Mouse (Mus musculus): ENCODE data around the gene Itpkb. TPM values are rescaled to one million over a fixed set of nuclear protein-coding genes. Genes with fewer than 3 reads are reported as not detected.

The Itpkb gene
- polyA plus RNA-seq, 1 experiment from 2014 or later: 4.0 TPM

GRCm38 (mm10) chr1:180296088-180296487 is 34.2 kb upstream of the Itpkb start:
- Histone ChIP-seq H3K4me3 (ENCODE audit: low read length) (no peak overlapping the region), H3K9me3 (ENCODE audit: control insufficient read depth, low read length) (no peaks in the 10 kb centered on the region), H3K36me3 (ENCODE audit: control insufficient read depth, insufficient read depth, low read length) (no peaks in the 10 kb centered on the region), H3K27ac (ENCODE audit: low read depth, low read length) (no peak overlapping the region), H3K27me3 (replicated peaks; ENCODE audit: control insufficient read depth, insufficient read depth, low read length) (no peaks in the 10 kb centered on the region), H3K4me1 (ENCODE audit: control insufficient read depth, insufficient read depth, low read depth, low read length) (no peaks in the 10 kb centered on the region), H3K4me2 (ENCODE audit: low read length) (no peak overlapping the region), H3K9ac (ENCODE audit: low read depth, low read length) (no peak overlapping the region)
- 83% methylated on average over 9 of the region's 9 CpGs for WGBS
- ATAC-seq: no peak

GRCm38 (mm10) chr1:180299697-180300096 is 30.6 kb upstream of the Itpkb start:
- no peak overlapping the region for H3K4me3 ChIP-seq (ENCODE audit: low read length)
- no peaks in the 10 kb centered on the region for H3K9me3 ChIP-seq (ENCODE audit: control insufficient read depth, low read length)
- H3K4me2 ChIP-seq (ENCODE audit: low read length): no peak overlapping the region
- H3K27me3 ChIP-seq (replicated peaks; ENCODE audit: control insufficient read depth, insufficient read depth, low read length): no peaks in the 10 kb centered on the region
- WGBS: 92% methylated on average over 4 of the region's 4 CpGs
- no peaks in the 10 kb centered on the region for H3K4me1 ChIP-seq (ENCODE audit: control insufficient read depth, insufficient read depth, low read depth, low read length)
- no peak overlapping the region for H3K27ac ChIP-seq (ENCODE audit: low read depth, low read length)
- no peak for ATAC-seq
- H3K36me3 ChIP-seq (ENCODE audit: control insufficient read depth, insufficient read depth, low read length): no peaks in the 10 kb centered on the region
- H3K9ac ChIP-seq (ENCODE audit: low read depth, low read length): no peak overlapping the region

- WGBS: 89% methylated on average over 4 of the region's 4 CpGs
- Histone ChIP-seq H3K27ac (ENCODE audit: low read depth, low read length) (no peak overlapping the region), H3K27me3 (replicated peaks; ENCODE audit: control insufficient read depth, insufficient read depth, low read length) (no peaks in the 10 kb centered on the region), H3K36me3 (ENCODE audit: control insufficient read depth, insufficient read depth, low read length) (no peaks in the 10 kb centered on the region), H3K9me3 (ENCODE audit: control insufficient read depth, low read length) (no peaks in the 10 kb centered on the region), H3K4me3 (ENCODE audit: low read length) (no peak overlapping the region), H3K9ac (ENCODE audit: low read depth, low read length) (no peak overlapping the region), H3K4me1 (ENCODE audit: control insufficient read depth, insufficient read depth, low read depth, low read length) (no peaks in the 10 kb centered on the region), H3K4me2 (ENCODE audit: low read length) (no peak overlapping the region)
- ATAC-seq: no peak
Measured at GRCm38 (mm10) chr1:180300292-180300691, 30.0 kb upstream of the Itpkb start.

- no peak overlapping the region for H3K4me2 ChIP-seq (ENCODE audit: low read length)
- no peaks in the 10 kb centered on the region for H3K4me1 ChIP-seq (ENCODE audit: control insufficient read depth, insufficient read depth, low read depth, low read length)
- H3K4me3 ChIP-seq (ENCODE audit: low read length): no peak overlapping the region
- H3K27me3 ChIP-seq (replicated peaks; ENCODE audit: control insufficient read depth, insufficient read depth, low read length): no peaks in the 10 kb centered on the region
- no peak for ATAC-seq
- H3K36me3 ChIP-seq (ENCODE audit: control insufficient read depth, insufficient read depth, low read length): no peaks in the 10 kb centered on the region
- H3K9me3 ChIP-seq (ENCODE audit: control insufficient read depth, low read length): no peaks in the 10 kb centered on the region
- H3K27ac ChIP-seq (ENCODE audit: low read depth, low read length): no peak overlapping the region
- 52% methylated on average over 4 of the region's 4 CpGs for WGBS
- H3K9ac ChIP-seq (ENCODE audit: low read depth, low read length): no peak overlapping the region
Measured at GRCm38 (mm10) chr1:180300997-180301396, 29.3 kb upstream of the Itpkb start.

- H3K9ac ChIP-seq (ENCODE audit: low read depth, low read length): no peak overlapping the region
- no peaks in the 10 kb centered on the region for H3K4me1 ChIP-seq (ENCODE audit: control insufficient read depth, insufficient read depth, low read depth, low read length)
- no peak for ATAC-seq
- H3K27me3 ChIP-seq (replicated peaks; ENCODE audit: control insufficient read depth, insufficient read depth, low read length): no peaks in the 10 kb centered on the region
- 60% methylated on average over 12 of the region's 12 CpGs for WGBS
- no peaks in the 10 kb centered on the region for H3K9me3 ChIP-seq (ENCODE audit: control insufficient read depth, low read length)
- no peak overlapping the region for H3K4me2 ChIP-seq (ENCODE audit: low read length)
- no peak overlapping the region for H3K27ac ChIP-seq (ENCODE audit: low read depth, low read length)
- H3K4me3 ChIP-seq (ENCODE audit: low read length): no peak overlapping the region
- no peaks in the 10 kb centered on the region for H3K36me3 ChIP-seq (ENCODE audit: control insufficient read depth, insufficient read depth, low read length)
Measured at GRCm38 (mm10) chr1:180302253-180303120, 27.8 kb upstream of the Itpkb start.

GRCm38 (mm10) chr1:180303600-180303999 is 26.7 kb upstream of the Itpkb start:
- Histone ChIP-seq H3K9ac (ENCODE audit: low read depth, low read length) (no peak overlapping the region), H3K9me3 (ENCODE audit: control insufficient read depth, low read length) (no peaks in the 10 kb centered on the region), H3K27me3 (replicated peaks; ENCODE audit: control insufficient read depth, insufficient read depth, low read length) (no peaks in the 10 kb centered on the region), H3K4me1 (ENCODE audit: control insufficient read depth, insufficient read depth, low read depth, low read length) (no peaks in the 10 kb centered on the region), H3K36me3 (ENCODE audit: control insufficient read depth, insufficient read depth, low read length) (no peaks in the 10 kb centered on the region), H3K4me2 (ENCODE audit: low read length) (no peak overlapping the region), H3K4me3 (ENCODE audit: low read length) (no peak overlapping the region), H3K27ac (ENCODE audit: low read depth, low read length) (no peak overlapping the region)
- ATAC-seq: no peak
- WGBS: 36% methylated on average over 5 of the region's 5 CpGs

GRCm38 (mm10) chr1:180306889-180307288 is 23.4 kb upstream of the Itpkb start:
- WGBS: 72% methylated on average over 9 of the region's 9 CpGs
- no peak for ATAC-seq
- no peaks in the 10 kb centered on the region for H3K9me3 ChIP-seq (ENCODE audit: control insufficient read depth, low read length)
- no peak overlapping the region for H3K4me2 ChIP-seq (ENCODE audit: low read length)
- H3K4me3 ChIP-seq (ENCODE audit: low read length): no peak overlapping the region
- H3K4me1 ChIP-seq (ENCODE audit: control insufficient read depth, insufficient read depth, low read depth, low read length): no peaks in the 10 kb centered on the region
- no peaks in the 10 kb centered on the region for H3K27me3 ChIP-seq (replicated peaks; ENCODE audit: control insufficient read depth, insufficient read depth, low read length)
- no peak overlapping the region for H3K27ac ChIP-seq (ENCODE audit: low read depth, low read length)
- no peaks in the 10 kb centered on the region for H3K36me3 ChIP-seq (ENCODE audit: control insufficient read depth, insufficient read depth, low read length)
- H3K9ac ChIP-seq (ENCODE audit: low read depth, low read length): no peak overlapping the region

GRCm38 (mm10) chr1:180307661-180308060 is 22.6 kb upstream of the Itpkb start:
- no peak overlapping the region for H3K4me3 ChIP-seq (ENCODE audit: low read length)
- H3K4me1 ChIP-seq (ENCODE audit: control insufficient read depth, insufficient read depth, low read depth, low read length): peaks cover 4% of the 10 kb centered on the region
- H3K4me2 ChIP-seq (ENCODE audit: low read length): no peak overlapping the region
- H3K9me3 ChIP-seq (ENCODE audit: control insufficient read depth, low read length): no peaks in the 10 kb centered on the region
- H3K27me3 ChIP-seq (replicated peaks; ENCODE audit: control insufficient read depth, insufficient read depth, low read length): no peaks in the 10 kb centered on the region
- WGBS: 53% methylated on average over 2 of the region's 2 CpGs
- H3K9ac ChIP-seq (ENCODE audit: low read depth, low read length): no peak overlapping the region
- H3K36me3 ChIP-seq (ENCODE audit: control insufficient read depth, insufficient read depth, low read length): no peaks in the 10 kb centered on the region
- ATAC-seq: no peak
- no peak overlapping the region for H3K27ac ChIP-seq (ENCODE audit: low read depth, low read length)

GRCm38 (mm10) chr1:180308897-180309296 is 21.4 kb upstream of the Itpkb start:
- Histone ChIP-seq H3K4me1 (ENCODE audit: control insufficient read depth, insufficient read depth, low read depth, low read length) (peaks cover 16% of the 10 kb centered on the region), H3K27me3 (replicated peaks; ENCODE audit: control insufficient read depth, insufficient read depth, low read length) (no peaks in the 10 kb centered on the region), H3K4me2 (ENCODE audit: low read length) (no peak overlapping the region), H3K27ac (ENCODE audit: low read depth, low read length) (no peak overlapping the region), H3K4me3 (ENCODE audit: low read length) (no peak overlapping the region), H3K36me3 (ENCODE audit: control insufficient read depth, insufficient read depth, low read length) (no peaks in the 10 kb centered on the region), H3K9me3 (ENCODE audit: control insufficient read depth, low read length) (no peaks in the 10 kb centered on the region), H3K9ac (ENCODE audit: low read depth, low read length) (no peak overlapping the region)
- WGBS: 67% methylated on average over 4 of the region's 4 CpGs
- ATAC-seq: no peak
